Mouse (Mus musculus) forebrain, embryonic 16.5 days (tissue): ENCODE results near the gene Man1a2. TPM values are rescaled to one million over a fixed set of nuclear protein-coding genes. Genes with fewer than 3 reads are reported as not detected.

Source experiments
- ATAC-seq: fragments of 200-750 bp; cut with Nextera tagmentation; 2 replicates; pipeline ENCODE4 v1.8.0; 2017; ENCODE audit warnings: mild to moderate bottlenecking, moderate library complexity
- H3K27ac ChIP-seq: fragments of 300-500 bp; sonication (generic); 2 replicates; pipeline ENCODE4 v1.5.1; 2014; ENCODE audit warnings: low read length, control low read depth
- H3K27me3 ChIP-seq: fragments of 300-500 bp; sonication (generic); replicated peaks from 2 replicates; pipeline ENCODE4 v1.6.1; 2014; ENCODE audit warnings: low read length; ENCODE audit not compliant: control insufficient read depth, insufficient read depth
- H3K36me3 ChIP-seq: fragments of 300-500 bp; sonication (generic); 2 replicates; pipeline ENCODE4 v1.6.1; 2014; ENCODE audit not compliant: control insufficient read depth, insufficient read depth
- H3K4me1 ChIP-seq: fragments of 300-500 bp; sonication (generic); replicated peaks from 2 replicates; pipeline ENCODE4 v1.6.1; 2014; ENCODE audit warnings: low read length; ENCODE audit not compliant: control insufficient read depth, insufficient read depth
- H3K4me2 ChIP-seq: fragments of 300-500 bp; sonication (generic); 2 replicates; pipeline ENCODE4 v1.6.1; 2014; ENCODE audit warnings: mild to moderate bottlenecking, low read length, control low read depth
- H3K4me3 ChIP-seq: fragments of 300-500 bp; sonication (generic); replicated peaks from 2 replicates; pipeline ENCODE4 v1.5.1; 2014; ENCODE audit warnings: mild to moderate bottlenecking, low read length, control low read depth
- H3K9ac ChIP-seq: fragments of 300-500 bp; sonication (generic); replicated peaks from 2 replicates; pipeline ENCODE4 v1.6.1; 2014; ENCODE audit warnings: low read depth, low read length, control low read depth
- H3K9me3 ChIP-seq: fragments of 300-500 bp; sonication (generic); 2 replicates; pipeline ENCODE4 v1.6.1; 2016; ENCODE audit warnings: low read length; ENCODE audit not compliant: control insufficient read depth
- WGBS: fragments of 180-500 bp; shearing (Covaris S2); extraction: QIAGEN DNeasy Blood & Tissue Kit; methylation state at CpG from one replicate; pipeline ENCODE4 v1.1.7; 2014; 5-methylcytosine and 5-hydroxymethylcytosine counted together
- polyA plus RNA-seq: library from polyadenylated mRNA; unstranded; fragments of >200 nt; fragmentation: Nextera tagmentation; extraction: Ambion mirVana; gene quantifications from 2 replicates; pipeline ENCODE4 v1.2.1, GENCODE M21; 2015

Man1a2 gene
- polyA plus RNA-seq, 1 experiment from 2014 or later = 32.8 TPM

DNA sequence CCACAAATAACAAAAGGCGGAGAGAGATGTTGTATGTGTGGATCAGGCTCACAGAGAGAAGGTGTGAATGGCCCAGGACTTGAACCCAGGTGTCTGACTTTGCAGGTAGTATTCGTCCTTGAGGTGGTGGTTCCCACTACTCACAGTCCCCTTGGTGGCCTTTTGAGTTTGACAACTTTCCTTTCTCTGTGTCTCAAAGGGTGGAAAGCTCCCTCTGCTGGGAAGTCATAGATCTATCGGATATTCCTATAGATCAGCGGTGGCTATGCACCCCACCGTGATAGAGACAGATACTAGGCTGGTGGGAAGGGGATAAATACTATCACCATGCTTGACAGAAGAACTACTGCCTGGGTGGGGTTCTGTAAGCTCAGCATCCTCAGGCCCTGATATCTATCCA, 130.5 kb downstream of the Man1a2 start:
- Histone ChIP-seq H3K4me2 (no peak overlapping the region), H3K9ac (no peak overlapping the region), H3K4me1 (no peaks in the 10 kb centered on the region), H3K4me3 (no peak overlapping the region), H3K27ac (no peak overlapping the region), H3K27me3 (no peaks in the 10 kb centered on the region), H3K9me3 (no peaks in the 10 kb centered on the region), H3K36me3 (no peaks in the 10 kb centered on the region)
- 56% methylated on average over 5 of the region's 5 CpGs for WGBS
- peak; percentile 12; the same call in 1 of the 2 replicates for ATAC-seq

- no peak overlapping the region for H3K4me3 ChIP-seq
- no peaks in the 10 kb centered on the region for H3K4me1 ChIP-seq
- no peak overlapping the region for H3K27ac ChIP-seq
- H3K36me3 ChIP-seq = no peaks in the 10 kb centered on the region
- H3K9ac ChIP-seq = no peak overlapping the region
- H3K4me2 ChIP-seq = no peak overlapping the region
- 95% methylated on average over 1 of the region's 3 CpGs for WGBS
- no peaks in the 10 kb centered on the region for H3K9me3 ChIP-seq
- H3K27me3 ChIP-seq = no peaks in the 10 kb centered on the region
- no peak for ATAC-seq
Observed at GRCm38 (mm10) chr3:100552171-100552570, 133.1 kb downstream of the Man1a2 start.

DNA sequence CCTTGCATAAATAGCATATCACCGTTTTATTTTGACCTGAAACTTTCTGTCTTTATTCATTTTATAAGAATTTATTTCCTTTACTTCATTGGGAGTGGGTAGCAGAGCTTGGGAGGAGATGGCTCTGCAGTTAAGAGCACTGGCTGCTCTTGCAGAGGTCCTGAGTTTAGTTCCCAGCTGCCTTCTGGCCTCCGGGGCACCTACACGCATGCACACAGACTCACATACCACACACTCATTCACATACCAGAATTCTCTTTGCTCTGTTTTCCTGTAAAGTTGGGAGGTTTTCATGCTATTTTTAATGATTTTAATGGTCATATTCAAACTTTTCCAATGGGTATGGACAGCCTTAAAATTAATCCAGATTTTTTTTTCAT, 137.4 kb downstream of the Man1a2 start:
- WGBS = 90% methylated on average over 3 of the region's 3 CpGs
- Histone ChIP-seq H3K4me3 (no peak overlapping the region), H3K4me1 (no peaks in the 10 kb centered on the region), H3K4me2 (no peak overlapping the region), H3K27me3 (no peaks in the 10 kb centered on the region), H3K27ac (no peak overlapping the region), H3K36me3 (no peaks in the 10 kb centered on the region), H3K9me3 (no peaks in the 10 kb centered on the region), H3K9ac (no peak overlapping the region)
- ATAC-seq = no peak

DNA sequence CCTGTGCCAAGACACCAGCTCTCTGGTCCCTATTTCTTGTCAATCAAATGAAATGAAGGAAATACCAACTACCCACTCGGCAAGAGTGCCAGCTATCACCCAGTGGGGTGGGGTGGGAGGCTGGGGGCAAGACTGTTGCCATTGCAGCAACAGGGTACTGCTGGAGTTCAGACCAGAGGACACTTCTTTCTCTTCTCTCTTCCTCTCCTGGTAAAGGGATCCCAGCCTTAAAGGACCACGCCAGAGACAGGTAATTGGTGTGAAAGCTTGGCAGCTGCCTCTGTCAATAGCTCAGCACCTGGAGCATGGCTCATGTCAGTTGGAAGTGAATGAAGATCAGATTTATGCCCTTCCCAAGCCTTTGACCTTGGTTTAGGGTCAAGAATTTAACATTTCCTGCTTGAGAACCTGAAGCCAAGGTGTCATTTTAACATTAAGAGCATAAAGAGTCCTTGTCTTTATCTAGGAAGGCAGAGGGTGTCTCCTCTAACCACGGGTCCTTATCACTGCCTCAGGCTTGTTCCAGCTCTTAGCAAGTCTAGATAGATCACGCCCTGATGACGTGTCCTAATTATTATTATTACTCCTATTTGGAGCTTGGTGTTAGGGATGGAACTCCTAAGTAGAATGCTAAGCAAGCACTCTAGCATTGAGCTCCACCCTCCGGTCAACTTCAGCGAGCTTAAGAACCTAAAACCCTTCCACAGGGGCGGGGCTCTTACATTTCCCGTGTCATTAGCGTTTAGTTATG, 138.0 kb downstream of the Man1a2 start:
- no peaks in the 10 kb centered on the region for H3K9me3 ChIP-seq
- no peak overlapping the region for H3K4me2 ChIP-seq
- no peaks in the 10 kb centered on the region for H3K36me3 ChIP-seq
- no peak for ATAC-seq
- 87% methylated on average over 10 of the region's 10 CpGs for WGBS
- no peak overlapping the region for H3K27ac ChIP-seq
- H3K4me3 ChIP-seq = no peak overlapping the region
- no peaks in the 10 kb centered on the region for H3K27me3 ChIP-seq
- no peaks in the 10 kb centered on the region for H3K4me1 ChIP-seq
- H3K9ac ChIP-seq = no peak overlapping the region

DNA sequence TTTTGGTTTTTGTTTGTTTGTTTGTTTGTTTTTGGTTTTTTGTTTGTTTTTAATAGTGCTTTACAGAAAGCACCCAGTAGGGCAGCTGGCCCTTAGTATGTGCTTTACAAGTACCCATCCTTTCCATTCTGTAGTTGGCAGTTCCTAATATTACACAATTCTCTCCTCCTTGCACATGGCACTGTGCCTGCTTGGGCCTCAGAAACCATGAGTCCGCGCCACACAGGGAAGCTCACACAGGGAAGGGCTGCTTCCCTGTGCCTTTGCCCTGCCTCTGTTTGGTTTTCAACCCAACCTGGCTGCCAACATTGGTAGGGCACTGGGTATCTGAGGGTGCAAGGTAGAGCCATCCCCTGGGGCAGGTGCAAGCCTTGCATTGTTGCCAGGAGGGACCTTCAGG, 148.6 kb downstream of the Man1a2 start:
- Histone ChIP-seq H3K4me1 (no peaks in the 10 kb centered on the region), H3K36me3 (no peaks in the 10 kb centered on the region), H3K27me3 (no peaks in the 10 kb centered on the region), H3K9ac (no peak overlapping the region), H3K4me2 (no peak overlapping the region), H3K4me3 (no peak overlapping the region), H3K9me3 (no peaks in the 10 kb centered on the region), H3K27ac (no peak overlapping the region)
- no peak for ATAC-seq
- WGBS = 95% methylated on average over 2 of the region's 2 CpGs

- Histone ChIP-seq H3K36me3 (no peaks in the 10 kb centered on the region), H3K9me3 (no peaks in the 10 kb centered on the region), H3K27me3 (no peaks in the 10 kb centered on the region), H3K4me1 (no peaks in the 10 kb centered on the region), H3K4me2 (no peak overlapping the region), H3K27ac (no peak overlapping the region), H3K9ac (no peak overlapping the region), H3K4me3 (no peak overlapping the region)
- WGBS = 76% methylated on average over 4 of the region's 4 CpGs
- ATAC-seq = no peak
Observed at GRCm38 (mm10) chr3:100535902-100536301, 149.4 kb downstream of the Man1a2 start.

GRCm38 (mm10) chr3:100535298-100535697, 150.0 kb downstream of the Man1a2 start:
- Histone ChIP-seq H3K4me2 (no peak overlapping the region), H3K36me3 (no peaks in the 10 kb centered on the region), H3K9ac (no peak overlapping the region), H3K9me3 (no peaks in the 10 kb centered on the region), H3K4me3 (no peak overlapping the region), H3K27ac (no peak overlapping the region), H3K27me3 (no peaks in the 10 kb centered on the region), H3K4me1 (no peaks in the 10 kb centered on the region)
- WGBS = 56% methylated on average over 3 of the region's 3 CpGs
- ATAC-seq = no peak

DNA sequence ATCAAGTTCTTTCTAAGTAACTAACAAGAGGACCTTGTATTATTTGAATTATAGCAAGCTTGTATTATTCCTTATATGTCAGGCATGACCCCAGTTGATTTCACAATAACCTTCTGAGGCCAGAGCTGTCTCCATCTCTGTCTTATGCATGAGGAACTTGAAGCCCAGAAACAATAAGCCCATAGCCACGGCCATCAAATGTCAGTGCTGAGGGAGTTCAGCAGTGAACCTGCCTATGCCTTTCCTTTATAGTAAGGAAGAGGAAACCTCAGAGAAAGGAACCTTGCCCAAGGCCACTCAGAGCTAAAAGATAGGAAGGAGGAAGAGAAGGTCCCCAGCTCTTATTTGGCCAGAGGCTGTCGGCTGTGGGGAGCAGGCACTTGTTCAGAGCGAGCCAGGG, 150.9 kb downstream of the Man1a2 start:
- H3K9me3 ChIP-seq = no peaks in the 10 kb centered on the region
- 81% methylated on average over 3 of the region's 3 CpGs for WGBS
- H3K4me2 ChIP-seq = no peak overlapping the region
- no peak overlapping the region for H3K27ac ChIP-seq
- no peaks in the 10 kb centered on the region for H3K4me1 ChIP-seq
- H3K9ac ChIP-seq = no peak overlapping the region
- ATAC-seq = no peak
- no peaks in the 10 kb centered on the region for H3K27me3 ChIP-seq
- H3K36me3 ChIP-seq = no peaks in the 10 kb centered on the region
- H3K4me3 ChIP-seq = no peak overlapping the region

DNA sequence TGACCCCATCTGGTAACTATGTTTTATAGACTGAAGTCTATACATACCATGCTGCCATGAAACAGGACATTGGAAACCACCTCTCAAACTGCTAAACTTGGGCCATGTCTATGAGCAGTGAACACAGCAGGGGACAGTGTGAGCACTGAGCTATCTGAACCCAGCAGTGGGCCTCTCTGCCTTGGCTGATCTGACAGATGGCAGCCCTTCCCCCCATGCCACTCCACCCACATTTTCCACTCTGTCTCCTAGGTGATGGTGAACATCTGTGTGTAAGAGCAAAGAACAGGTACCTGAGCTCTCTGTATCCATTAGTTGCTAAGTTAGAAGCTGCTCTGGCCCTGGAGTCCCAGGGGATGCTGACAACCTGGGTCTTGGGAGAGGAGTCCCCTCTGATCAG, 151.9 kb downstream of the Man1a2 start:
- Histone ChIP-seq H3K9me3 (no peaks in the 10 kb centered on the region), H3K27ac (no peak overlapping the region), H3K9ac (no peak overlapping the region), H3K4me1 (no peaks in the 10 kb centered on the region), H3K27me3 (no peaks in the 10 kb centered on the region), H3K4me2 (no peak overlapping the region), H3K4me3 (no peak overlapping the region), H3K36me3 (no peaks in the 10 kb centered on the region)
- ATAC-seq = no peak

DNA sequence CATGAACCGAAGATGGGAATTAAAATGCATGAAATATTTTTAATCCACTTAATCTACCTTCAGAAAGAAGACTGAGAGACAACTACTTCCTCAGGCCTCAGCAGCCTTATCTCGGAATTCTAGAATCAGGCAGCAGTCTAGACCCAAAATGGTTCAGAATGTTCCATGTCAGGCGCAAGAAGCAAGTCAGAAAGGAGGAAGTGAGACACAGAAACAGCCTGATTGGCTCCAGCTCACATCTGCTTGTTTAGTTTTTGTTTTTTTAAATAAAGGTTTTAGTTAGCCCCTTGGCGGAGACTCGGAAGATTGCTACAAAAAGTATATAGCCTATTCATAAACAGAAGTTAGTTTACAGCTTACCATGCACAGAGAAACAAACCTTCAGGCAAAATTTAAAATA, 154.4 kb downstream of the Man1a2 start:
- no peaks in the 10 kb centered on the region for H3K27me3 ChIP-seq
- no peak overlapping the region for H3K9ac ChIP-seq
- H3K36me3 ChIP-seq = no peaks in the 10 kb centered on the region
- WGBS = 90% methylated on average over 5 of the region's 5 CpGs
- H3K4me2 ChIP-seq = no peak overlapping the region
- H3K4me1 ChIP-seq = no peaks in the 10 kb centered on the region
- H3K27ac ChIP-seq = no peak overlapping the region
- no peaks in the 10 kb centered on the region for H3K9me3 ChIP-seq
- no peak overlapping the region for H3K4me3 ChIP-seq
- ATAC-seq = no peak
